In genomic region chr11:9011348-9011747, GRCm38 (mm10) we compare ENCODE assay signal across 8 mouse cellular contexts. TPM values are rescaled to one million over a fixed set of nuclear protein-coding genes. Genes with fewer than 3 reads are reported as not detected.
DNase-seq lines count a peak whose midpoint lies in the region; ATAC-seq and TF ChIP-seq lines count a peak whose summit lies in the region.

No protein-coding gene starts in this region.

- H3K9ac ChIP-seq in forebrain, embryonic 13.5 days, result peak overlapping the region; percentile 85
- H3K9ac ChIP-seq in liver, embryonic 15.5 days, result peak overlapping the region; percentile 75

- H3K4me1 ChIP-seq in heart, embryonic 10.5 days, result peaks cover 9% of the 10 kb centered on the region; the same call in 1 of the 2 replicates
- peaks cover 10% of the 10 kb centered on the region for H3K4me1 ChIP-seq in E14TG2a.4 (replicated peaks; ENCODE audit: low read depth, low read length)
- peaks cover 22% of the 10 kb centered on the region for H3K4me1 ChIP-seq in forebrain, embryonic 13.5 days
- peaks cover 18% of the 10 kb centered on the region for H3K4me1 ChIP-seq in liver, embryonic 15.5 days (replicated peaks)

- WGBS in heart, embryonic 10.5 days, result 2% methylated on average over 3 of the region's 3 CpGs
- 2% methylated on average over 3 of the region's 3 CpGs for WGBS in forebrain, embryonic 13.5 days
- WGBS in liver, embryonic 15.5 days (ENCODE audit: insufficient replicate concordance), result 0% methylated on average over 3 of the region's 3 CpGs

- H3K4me2 ChIP-seq in forebrain, embryonic 13.5 days, result peak overlapping the region; percentile 74
- H3K4me2 ChIP-seq in liver, embryonic 15.5 days, result peak overlapping the region; percentile 80

- H3K4me3 ChIP-seq in heart, embryonic 10.5 days, result peak overlapping the region; percentile 84
- peak overlapping the region; percentile 92 for H3K4me3 ChIP-seq in E14TG2a.4 (replicated peaks; ENCODE audit: low read length)
- peak overlapping the region; percentile 70 for H3K4me3 ChIP-seq in forebrain, embryonic 13.5 days
- peak overlapping the region; percentile 78 for H3K4me3 ChIP-seq in liver, embryonic 15.5 days (replicated peaks)

- TF ChIP-seq CTCF in E14TG2a.4 (conservative IDR thresholded peaks at IDR 0.05; ENCODE audit: low read length), result no peak

- ATAC-seq in forebrain, embryonic 13.5 days, result peak; percentile 50
- ATAC-seq in liver, embryonic 15.5 days (ENCODE audit: insufficient read depth), result peak; percentile 35; the same call in 1 of the 2 replicates

- peaks cover 20% of the 10 kb centered on the region; the same call in 1 of the 2 replicates for H3K36me3 ChIP-seq in heart, embryonic 10.5 days
- H3K36me3 ChIP-seq in E14TG2a.4 (ENCODE audit: insufficient read depth, low read length), result peaks cover 28% of the 10 kb centered on the region
- 0 out of 2 replicates have a peak, but pooled peaks cover 7% of the 10 kb centered on the region for H3K36me3 ChIP-seq in forebrain, embryonic 13.5 days (ENCODE audit: poor library complexity, severe bottlenecking)
- H3K36me3 ChIP-seq in liver, embryonic 15.5 days (replicated peaks), result peaks cover 19% of the 10 kb centered on the region

- H3K27ac ChIP-seq in heart, embryonic 10.5 days, result peak overlapping the region; percentile 98
- H3K27ac ChIP-seq in forebrain, embryonic 13.5 days, result peak overlapping the region; percentile 82; the same call in 1 of the 2 replicates
- H3K27ac ChIP-seq in liver, embryonic 15.5 days (replicated peaks), result peak overlapping the region; percentile 82; the same call in 1 of the 2 replicates

- no peaks in the 10 kb centered on the region for H3K9me3 ChIP-seq in heart, embryonic 10.5 days
- no peaks in the 10 kb centered on the region for H3K9me3 ChIP-seq in E14TG2a.4 (ENCODE audit: low read length)
- no peaks in the 10 kb centered on the region for H3K9me3 ChIP-seq in forebrain, embryonic 13.5 days (replicated peaks)
- no peaks in the 10 kb centered on the region for H3K9me3 ChIP-seq in liver, embryonic 15.5 days (replicated peaks)

- DNase-seq in heart, embryonic 10.5 days (ENCODE audit: low spot score), result no peak
- no peak for DNase-seq in heart, adult 11 months
- no peak for DNase-seq in ovary, postnatal 36 days (ENCODE audit: low spot score)
- DNase-seq in gastrocnemius, adult 8-10 months (ENCODE audit: low spot score in 2 of 2), result no peak
- DNase-seq in urinary bladder, postnatal 14 days (ENCODE audit: low spot score), result no peak

- no peaks in the 10 kb centered on the region for H3K27me3 ChIP-seq in heart, embryonic 10.5 days (ENCODE audit: insufficient read depth, poor library complexity, severe bottlenecking)
- H3K27me3 ChIP-seq in E14TG2a.4 (ENCODE audit: insufficient read depth, low read length), result 0 out of 2 replicates have a peak, but pooled peaks cover 2% of the 10 kb centered on the region
- H3K27me3 ChIP-seq in forebrain, embryonic 13.5 days, result no peaks in the 10 kb centered on the region
- peaks cover 4% of the 10 kb centered on the region; the same call in 1 of the 2 replicates for H3K27me3 ChIP-seq in liver, embryonic 15.5 days

RNA-seq across cellular contexts. Expression of gene Hus1, which starts 0.4 kb away (rescaled TPM):
- 15.9 and 20.2 TPM in 2 replicates for polyA plus RNA-seq in heart, embryonic 10.5 days (2016; fragmentation: Nextera tagmentation; extraction: Ambion mirVana)
- polyA plus RNA-seq in forebrain, embryonic 13.5 days (2015; fragmentation: Nextera tagmentation; extraction: Ambion mirVana), result 13.8 and 14.5 TPM in 2 replicates
- 6.8 and 7.9 TPM in 2 replicates for polyA plus RNA-seq in liver, embryonic 15.5 days (2015; fragmentation: Nextera tagmentation; extraction: Ambion mirVana)
- 10 to 100 TPM in 2 of 4 experiments, 1 to 10 TPM in 2; 7.2 to 11.1 (median 8.9) TPM for total RNA-seq in gastrocnemius, adult 8-10 months (2022)

RNA-seq across cellular contexts. Expression of gene Gm11992, which starts 37.0 kb away (rescaled TPM):
- 0.88 and 2.6 TPM in 2 replicates for polyA plus RNA-seq in heart, embryonic 10.5 days (2016; fragmentation: Nextera tagmentation; extraction: Ambion mirVana)
- 0.75 and 0.93 TPM in 2 replicates for polyA plus RNA-seq in forebrain, embryonic 13.5 days (2015; fragmentation: Nextera tagmentation; extraction: Ambion mirVana)
- 0.03 and 0.05 TPM in 2 replicates for polyA plus RNA-seq in liver, embryonic 15.5 days (2015; fragmentation: Nextera tagmentation; extraction: Ambion mirVana)
- not detected for total RNA-seq in gastrocnemius, adult 8-10 months (2022)

RNA-seq across cellular contexts. Expression of gene Sun3, which starts 37.4 kb away (rescaled TPM):
- 0.20 and 0.35 TPM in 2 replicates for polyA plus RNA-seq in heart, embryonic 10.5 days (2016; fragmentation: Nextera tagmentation; extraction: Ambion mirVana)
- polyA plus RNA-seq in forebrain, embryonic 13.5 days (2015; fragmentation: Nextera tagmentation; extraction: Ambion mirVana), result not detected in 2 replicates
- polyA plus RNA-seq in liver, embryonic 15.5 days (2015; fragmentation: Nextera tagmentation; extraction: Ambion mirVana), result not detected in 2 replicates
- total RNA-seq in gastrocnemius, adult 8-10 months (2022), result not detected

RNA-seq across cellular contexts. Expression of gene Pkd1l1, which starts 38.3 kb away (rescaled TPM):
- 0.04 TPM in 2 replicates for polyA plus RNA-seq in heart, embryonic 10.5 days (2016; fragmentation: Nextera tagmentation; extraction: Ambion mirVana)
- polyA plus RNA-seq in forebrain, embryonic 13.5 days (2015; fragmentation: Nextera tagmentation; extraction: Ambion mirVana), result 0.04 and 0.09 TPM in 2 replicates
- polyA plus RNA-seq in liver, embryonic 15.5 days (2015; fragmentation: Nextera tagmentation; extraction: Ambion mirVana), result 0.05 and 0.08 TPM in 2 replicates
- not detected for total RNA-seq in gastrocnemius, adult 8-10 months (2022)
